Mouse (Mus musculus) bone marrow macrophage, adult 2 months (primary cell): ENCODE results near the gene Vps33b.

ENCODE experiments used
- CTCF ChIP-seq: IDR thresholded peaks from 2 replicates; pipeline ENCODE4 v1.5.1; 2012; ENCODE audit warnings: low read depth, mild to moderate bottlenecking, low read length, moderate library complexity
- POLR2A ChIP-seq: IDR thresholded peaks from 2 replicates; pipeline ENCODE4 v1.6.1; 2012; ENCODE audit warnings: mild to moderate bottlenecking, low read depth, low read length, borderline replicate concordance

DNA sequence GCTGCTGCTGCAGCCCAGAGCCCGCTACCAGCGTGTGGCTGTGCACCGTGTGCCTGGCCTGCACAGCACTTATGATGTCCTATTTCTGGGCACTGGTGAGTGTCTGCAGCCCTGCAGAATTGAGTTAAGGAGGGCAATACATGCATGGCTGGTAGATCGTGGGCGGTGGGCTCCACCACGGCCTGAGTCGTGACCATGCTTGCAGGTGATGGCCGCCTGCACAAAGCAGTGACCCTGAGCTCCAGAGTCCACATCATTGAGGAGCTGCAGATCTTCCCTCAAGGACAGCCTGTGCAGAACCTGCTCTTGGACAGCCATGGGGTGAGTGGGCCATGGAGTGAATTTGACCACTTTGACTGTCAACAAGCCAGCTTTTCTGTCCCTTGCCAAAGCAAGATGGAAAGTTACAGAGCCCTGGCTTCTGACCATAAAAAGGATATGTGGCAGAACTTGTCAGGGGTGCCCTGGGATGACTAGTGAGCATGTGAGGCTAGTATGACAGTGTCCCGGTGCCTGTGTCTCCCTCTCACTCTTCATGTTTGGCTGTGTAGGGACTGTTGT, 49.1 kb upstream of the Vps33b start:
- no peak for TF ChIP-seq CTCF
- TF ChIP-seq POLR2A = no peak
